Mouse (Mus musculus): ENCODE measurements around the gene Acsm3.
"Not testable (repeated sequence)": the region's sequence is repeated elsewhere in the genome, so short reads cannot be mapped to it uniquely, and the experiment has no call there.

Gene Acsm3

DNA sequence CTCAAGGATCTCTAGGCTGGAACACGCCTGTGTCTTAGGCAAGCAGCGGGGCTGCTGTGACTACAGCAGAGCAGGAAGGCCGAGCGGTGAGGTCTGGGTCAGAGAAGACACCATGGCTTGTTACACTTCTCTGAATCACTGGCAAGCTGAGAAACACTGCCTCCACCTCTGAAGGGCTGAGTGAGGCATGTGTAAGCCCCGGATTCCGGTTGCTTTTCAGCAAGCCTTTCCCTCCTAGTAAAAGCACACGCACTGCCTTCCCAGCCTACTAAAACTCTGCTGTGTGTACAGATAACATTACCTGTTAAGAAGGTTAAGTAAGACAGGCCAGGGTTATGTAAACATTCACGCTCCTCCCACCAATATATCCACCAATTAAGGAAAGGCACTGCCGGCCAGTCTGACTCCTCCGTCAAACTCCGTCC, at the start of gene Acsm3:
TSS of gene Acsm3 (plus strand) at position 397 of the 425 bp plus-strand sequence.
- no peak for DNase-seq

DNA sequence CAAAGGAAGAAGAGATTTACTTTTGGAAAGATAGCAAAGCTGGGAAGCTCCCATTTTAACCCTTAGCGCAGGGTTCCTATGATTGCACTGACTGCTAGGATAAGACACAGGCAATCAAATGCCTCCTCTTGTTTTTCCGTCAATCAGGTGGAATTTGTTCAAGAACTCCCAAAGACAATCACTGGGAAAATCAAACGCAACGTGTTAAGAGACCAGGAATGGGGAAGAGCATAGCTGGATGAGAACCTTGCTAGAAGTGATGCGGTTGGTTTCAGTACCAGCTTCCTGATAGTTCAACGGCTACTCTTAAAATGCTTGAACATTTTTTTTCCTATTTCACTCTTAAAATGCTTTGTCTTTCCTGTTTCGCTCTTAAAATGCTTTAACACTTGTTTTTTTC, 46.6 kb upstream of the Acsm3 start:
- DNase-seq: no peak

DNA sequence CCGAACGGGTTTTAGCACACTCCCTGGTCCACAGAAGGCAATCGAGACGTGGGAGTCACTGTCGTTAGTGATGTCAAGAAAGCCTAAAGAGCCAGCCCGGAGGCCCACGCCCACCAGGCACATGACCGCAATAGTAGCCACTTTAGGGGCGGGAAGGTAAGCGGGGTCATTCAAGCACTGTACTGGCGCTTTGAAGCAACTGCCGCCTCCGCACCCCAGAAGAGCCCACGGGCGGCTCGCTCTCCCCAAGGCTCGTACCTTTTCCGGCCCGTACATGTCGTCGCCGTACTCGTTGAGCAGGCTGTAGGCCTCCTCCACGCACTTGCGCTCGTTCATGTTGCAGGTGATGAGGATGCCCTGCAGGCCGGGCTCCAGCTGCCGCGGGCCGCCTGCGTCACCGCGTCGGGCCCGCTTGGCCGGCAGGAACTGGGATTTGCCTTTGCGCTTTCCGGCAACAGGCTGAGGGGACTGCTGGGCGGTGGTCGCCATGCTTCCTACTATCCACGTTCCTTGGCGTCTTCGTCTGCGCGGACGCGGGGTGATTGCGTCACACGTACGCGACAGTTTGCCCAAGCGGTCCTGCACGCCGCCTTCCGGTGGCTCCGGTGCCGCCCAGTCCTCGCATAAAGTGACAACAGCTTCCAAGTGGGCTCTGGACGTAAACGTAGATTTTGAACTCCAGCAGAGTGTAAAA, 40.3 kb upstream of the Acsm3 start, which contains the start of gene Thumpd1:
TSS of gene Thumpd1 (minus strand) at position 546 of the 694 bp plus-strand sequence.
- DNase-seq: peak; percentile 89 to 91

DNA sequence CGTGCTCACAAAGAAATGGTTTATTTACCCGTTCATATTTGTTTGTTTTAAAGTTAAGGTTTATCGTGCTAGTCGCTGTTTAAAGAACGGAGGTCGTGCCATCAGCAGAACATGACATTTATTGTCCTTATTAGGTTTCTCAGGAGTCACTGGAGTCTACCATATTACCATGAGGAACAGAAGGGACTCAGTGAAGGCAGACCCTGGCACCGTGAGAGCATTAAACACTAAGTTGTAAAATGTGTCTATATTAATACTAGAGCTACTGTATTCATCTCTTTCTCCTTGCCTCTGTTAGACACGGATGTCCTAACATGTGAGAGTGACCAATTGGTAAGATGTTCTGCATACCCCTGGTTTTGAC, 39.8 kb upstream of the Acsm3 start:
- no peak for DNase-seq

DNA sequence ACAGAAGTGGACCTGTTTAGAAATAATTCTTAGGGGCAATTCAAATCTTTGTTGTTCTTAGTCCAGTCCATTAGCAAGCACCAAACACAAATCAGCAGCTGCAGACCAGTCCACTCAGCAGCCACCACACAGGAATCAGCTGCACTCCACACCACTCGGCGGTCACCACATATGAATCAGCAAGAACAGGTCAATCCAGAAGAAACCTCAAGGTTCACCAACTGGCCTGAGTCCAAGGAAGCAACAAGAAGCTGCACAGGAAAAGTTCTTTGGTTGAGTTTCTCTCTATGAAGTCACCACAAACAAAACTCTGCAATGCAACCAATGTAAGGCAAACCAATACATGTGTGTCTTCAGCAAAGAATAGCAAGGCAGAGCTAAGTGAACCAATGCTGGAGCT, 33.1 kb upstream of the Acsm3 start:
- DNase-seq: no peak

DNA sequence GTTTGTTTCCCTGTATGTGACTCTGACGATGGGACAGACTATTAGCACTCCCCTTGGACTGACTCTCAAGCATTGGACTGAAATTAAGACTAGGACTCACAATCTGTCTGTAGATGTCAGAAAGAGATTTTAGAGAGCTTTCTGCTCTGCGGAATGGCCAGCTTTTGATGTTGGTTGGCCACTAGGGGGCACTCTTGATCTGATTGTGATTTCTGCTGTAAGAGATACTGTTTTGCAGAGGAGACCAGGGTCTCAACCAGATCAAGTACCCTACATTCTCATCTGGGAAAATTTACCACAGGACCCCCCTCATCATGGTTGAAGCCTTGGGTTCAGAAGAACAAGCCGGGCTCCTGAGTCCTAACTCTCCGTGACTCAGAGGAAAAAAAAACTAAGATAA, 29.5 kb upstream of the Acsm3 start:
- DNase-seq: peak in 1 of 2 experiments; percentile 7

DNA sequence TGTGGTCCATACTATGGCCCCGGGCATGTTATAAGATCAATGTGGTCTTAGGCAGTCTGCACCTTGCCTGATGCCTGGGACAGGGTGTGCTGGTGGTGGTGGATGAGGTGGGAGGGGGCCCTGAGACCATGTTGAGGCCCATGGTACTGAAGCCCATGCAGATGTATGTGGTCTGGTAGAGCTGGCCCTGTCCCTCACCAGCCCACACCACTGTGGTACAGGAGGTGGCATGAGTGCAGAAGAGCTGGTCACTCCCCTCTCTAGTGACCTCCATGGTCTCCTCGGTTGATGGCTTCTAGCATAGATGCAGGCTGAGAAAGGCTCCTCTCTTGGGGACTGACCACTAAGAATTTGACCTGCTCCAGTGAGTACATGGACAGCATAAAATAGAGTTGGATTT, 21.8 kb upstream of the Acsm3 start:
- no peak for DNase-seq

DNA sequence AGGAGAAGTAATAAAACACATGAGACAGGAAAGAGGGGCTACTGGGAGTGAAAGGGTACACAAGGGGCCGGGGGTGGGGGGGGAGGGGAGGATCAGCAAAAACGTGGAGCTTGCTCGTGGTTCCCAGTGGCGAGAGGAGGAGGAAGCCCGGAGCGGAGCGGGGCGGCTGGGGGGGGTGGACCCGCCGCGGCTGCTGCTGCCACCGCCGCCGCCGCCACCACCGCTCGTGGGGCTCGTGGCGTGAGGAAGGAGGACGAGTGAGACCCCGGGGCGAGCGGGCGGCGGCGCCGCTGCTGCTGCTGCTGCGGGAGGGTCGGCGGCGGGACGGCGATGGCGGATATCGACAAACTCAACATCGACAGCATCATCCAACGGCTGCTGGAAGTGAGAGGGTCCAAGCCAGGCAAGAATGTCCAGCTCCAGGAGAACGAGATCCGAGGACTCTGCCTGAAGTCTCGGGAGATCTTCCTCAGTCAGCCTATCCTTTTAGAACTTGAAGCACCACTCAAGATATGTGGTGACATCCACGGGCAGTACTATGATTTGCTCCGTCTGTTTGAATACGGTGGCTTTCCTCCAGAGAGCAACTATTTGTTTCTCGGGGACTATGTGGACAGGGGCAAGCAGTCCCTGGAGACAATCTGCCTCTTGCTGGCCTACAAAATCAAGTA, 20.8 kb upstream of the Acsm3 start:
- not testable (repeated sequence) for DNase-seq

DNA sequence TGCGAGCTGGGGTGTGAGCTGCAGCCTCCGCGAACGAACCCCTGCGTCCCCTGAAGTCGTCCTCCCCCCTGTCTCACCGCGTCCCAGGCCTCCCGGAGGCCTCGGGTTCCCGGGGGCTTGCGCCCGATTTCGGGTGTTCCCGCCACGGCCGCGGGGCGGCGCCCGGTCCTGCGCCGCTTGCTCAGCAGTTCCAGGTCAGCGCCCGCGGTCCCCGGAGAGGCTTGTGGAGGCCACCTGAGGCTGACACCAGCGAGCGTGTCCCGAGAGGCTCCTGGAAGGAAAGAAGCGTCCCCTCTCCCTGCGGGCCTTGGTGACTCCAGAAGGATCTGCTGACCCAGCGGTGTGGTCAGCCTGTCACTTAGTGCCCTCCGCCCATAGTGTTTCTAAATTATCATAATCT, 16.4 kb upstream of the Acsm3 start:
- no peak for DNase-seq

DNA sequence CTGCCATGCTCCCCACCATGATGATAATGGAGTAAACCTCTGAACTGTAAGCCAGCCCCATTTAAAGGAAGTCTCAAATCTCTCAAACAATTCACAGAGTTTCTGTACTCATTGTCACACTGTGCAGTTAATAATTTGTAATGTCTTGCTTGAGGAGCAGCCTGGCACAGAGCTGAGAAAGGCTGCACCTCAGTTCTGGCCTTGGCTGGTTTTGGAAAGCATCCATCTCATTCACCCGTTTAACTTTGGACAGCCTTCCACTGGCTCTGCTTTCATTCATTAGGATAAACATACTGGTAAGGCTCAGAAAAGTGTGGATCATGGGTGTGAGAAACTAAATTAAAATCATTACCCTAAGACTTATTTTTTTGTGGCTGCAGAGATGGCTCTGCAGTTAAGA, 14.9 kb upstream of the Acsm3 start:
- DNase-seq: no peak

DNA sequence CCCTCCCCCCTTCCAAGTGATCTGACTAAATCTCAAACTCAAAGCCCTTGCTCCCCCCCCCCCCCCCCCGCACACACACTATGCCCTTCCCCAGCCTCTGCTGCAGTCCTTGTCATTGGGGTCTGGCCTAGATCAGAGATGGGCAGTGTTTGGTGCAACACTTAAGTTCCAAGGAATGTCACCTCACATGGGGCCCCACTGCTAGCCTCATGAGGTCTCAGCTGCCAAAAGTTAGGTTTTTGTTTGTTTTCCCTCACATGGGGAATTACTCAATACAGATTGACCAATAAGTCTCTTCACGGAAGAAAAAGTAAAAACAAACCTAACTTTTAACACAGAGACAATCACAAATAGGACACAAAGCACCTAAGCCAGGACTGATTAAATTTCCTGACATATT, 12.0 kb upstream of the Acsm3 start:
- DNase-seq: no peak

DNA sequence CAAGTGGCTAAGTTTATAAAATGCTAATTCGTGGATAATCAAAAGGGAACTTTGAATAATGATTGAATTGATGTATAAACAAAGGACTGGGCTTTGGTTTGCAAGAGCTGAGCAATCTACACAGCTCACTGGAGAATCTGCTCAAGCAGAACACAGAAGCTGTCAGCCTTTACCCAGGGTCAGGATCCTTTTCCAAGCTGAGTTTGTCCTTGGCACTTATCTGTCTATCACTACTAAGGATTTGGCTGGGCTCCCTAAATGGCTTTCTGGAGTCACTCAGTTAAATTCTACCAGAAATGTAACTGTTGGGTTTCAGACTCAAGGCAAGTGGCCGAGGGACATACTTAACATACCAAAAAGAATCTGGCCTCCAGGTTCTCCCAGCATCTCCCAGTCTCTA, 10.8 kb upstream of the Acsm3 start:
- no peak for DNase-seq

DNA sequence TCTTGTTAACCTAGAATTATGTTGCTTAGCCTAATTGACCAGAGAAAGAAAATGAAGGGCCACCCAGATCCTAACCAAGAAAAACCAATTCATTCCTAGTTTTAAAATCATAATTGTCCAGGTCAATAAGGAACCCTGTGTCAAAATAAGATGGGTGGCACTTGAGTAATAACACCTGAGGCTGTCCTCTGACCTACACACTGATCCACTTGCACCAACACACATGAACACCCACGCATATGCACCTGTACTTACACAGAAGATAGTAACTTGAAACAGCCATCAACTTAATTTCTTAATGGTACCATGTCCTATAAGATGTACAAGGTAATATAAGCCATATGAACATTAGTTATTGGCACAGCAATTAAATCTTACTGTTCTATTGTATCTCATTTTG, 7.0 kb upstream of the Acsm3 start:
- DNase-seq: no peak

DNA sequence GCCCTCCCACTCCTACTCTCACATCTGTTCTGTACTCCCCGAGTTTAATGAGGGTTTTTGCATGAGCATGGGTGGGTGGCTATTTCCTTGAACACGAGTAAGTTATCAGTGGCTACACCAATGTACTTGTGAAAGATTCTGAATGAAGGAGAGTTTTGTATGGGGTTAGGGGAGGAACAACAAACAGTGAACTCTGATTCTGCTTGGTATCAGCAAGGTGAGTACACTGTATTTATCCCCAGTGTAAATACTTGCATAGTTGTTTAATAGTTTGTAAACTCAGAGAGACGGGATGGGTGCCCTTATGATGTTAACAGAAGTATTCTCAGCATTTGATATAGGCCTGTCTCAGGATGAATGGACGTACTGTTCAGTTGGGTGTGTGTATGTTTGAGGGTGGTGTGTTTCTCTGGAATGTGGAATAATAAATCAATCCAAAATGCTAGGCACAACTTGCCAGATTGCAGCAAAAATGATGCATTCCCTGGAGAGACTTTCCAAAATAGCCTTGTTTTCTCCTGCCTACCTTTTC, 1.5 kb downstream of the Acsm3 start:
- DNase-seq: no peak

DNA sequence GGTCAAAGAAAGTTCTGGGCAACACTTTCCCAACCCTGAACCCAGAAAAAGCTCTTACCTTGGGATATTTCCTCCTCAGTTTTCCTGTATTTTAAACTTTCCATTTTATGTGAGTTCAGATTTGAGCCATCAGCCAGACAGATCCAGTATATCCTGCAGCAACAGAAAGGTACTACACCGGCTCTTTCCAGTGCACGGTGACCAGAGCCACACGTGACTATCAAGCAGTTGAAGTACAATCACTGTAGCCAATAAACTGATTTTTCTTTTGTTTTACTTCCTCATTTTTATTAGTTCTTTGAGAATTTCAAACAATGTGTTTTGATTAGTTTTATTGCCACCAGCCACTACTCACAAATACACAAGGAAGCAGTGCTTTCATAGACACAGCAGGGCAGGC, 3.7 kb downstream of the Acsm3 start:
- no peak for DNase-seq

DNA sequence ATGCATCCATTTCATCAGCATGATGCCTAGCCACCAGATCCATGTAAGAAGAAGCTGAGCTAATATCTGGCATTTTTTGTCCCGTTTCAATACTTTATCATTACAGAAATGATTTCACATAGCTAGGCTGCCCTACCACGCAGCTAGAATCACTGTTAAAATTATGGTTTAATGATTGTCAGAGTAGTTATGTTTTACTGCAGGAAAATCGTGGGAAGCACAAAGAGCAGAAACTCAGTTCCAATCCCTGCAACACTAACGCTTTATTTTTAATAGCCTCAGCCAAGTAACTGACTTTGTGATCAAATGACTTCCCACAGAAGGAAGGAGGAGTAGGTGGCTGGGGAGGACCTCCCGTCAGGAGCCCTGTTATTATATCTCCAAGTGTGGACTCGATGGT, 6.3 kb downstream of the Acsm3 start:
- no peak for DNase-seq

DNA sequence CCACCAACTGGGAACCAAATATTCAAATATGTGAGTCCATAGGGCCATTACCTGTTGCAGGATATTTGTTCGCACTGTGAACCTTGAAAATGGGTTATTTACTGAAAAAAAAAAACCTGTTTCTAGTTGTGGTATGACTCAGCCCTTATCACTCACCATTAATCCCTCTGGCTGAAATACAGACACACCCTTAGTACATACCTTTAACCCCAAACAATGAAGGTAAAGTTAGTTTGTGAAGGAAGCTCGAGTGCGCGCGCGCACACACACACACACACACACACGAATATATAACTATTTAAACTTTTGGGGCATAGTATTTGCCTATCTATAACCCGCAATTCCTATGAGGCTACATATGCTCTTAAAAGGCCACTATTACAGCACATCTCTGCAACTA, 9.2 kb downstream of the Acsm3 start:
- DNase-seq: no peak

DNA sequence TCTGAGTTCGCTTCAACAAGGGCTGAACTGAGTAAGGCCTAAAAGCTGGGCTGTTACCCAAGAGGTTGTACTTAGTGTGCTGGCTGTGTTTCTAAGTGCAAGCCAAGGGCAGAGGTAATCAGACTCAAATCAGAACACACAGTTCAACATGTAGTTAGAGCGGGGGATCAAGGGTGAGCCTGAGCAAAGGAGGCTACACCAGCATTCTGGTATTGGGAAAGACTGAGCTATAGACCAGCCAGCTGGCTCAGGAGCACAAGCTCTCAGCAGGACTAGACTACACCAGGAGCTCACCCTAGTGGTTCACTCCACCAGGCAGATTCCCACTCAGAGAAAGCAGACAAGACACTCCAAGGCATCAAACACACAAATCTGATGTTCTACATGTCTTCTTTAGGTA, 22.7 kb downstream of the Acsm3 start:
- peak; percentile 21 to 29 for DNase-seq

DNA sequence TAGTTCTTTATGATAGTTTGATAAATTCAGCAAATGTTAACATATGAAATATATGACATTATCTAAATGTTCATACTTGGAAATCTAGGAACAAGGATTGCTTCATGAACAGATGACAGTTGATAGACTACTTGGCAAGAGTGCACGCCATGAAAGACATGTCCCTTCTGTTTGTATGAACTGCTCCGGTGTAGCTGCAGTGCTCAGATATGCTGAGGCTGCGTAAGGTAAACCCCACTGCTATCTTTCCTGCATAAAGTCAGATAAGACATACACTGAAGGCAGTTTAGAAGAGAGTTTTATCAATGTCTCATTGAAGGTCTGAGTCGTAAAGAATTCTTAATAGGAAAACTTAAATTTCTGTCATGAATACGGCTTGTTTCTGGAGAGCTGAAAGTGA, 24.2 kb downstream of the Acsm3 start:
- no peak for DNase-seq

DNA sequence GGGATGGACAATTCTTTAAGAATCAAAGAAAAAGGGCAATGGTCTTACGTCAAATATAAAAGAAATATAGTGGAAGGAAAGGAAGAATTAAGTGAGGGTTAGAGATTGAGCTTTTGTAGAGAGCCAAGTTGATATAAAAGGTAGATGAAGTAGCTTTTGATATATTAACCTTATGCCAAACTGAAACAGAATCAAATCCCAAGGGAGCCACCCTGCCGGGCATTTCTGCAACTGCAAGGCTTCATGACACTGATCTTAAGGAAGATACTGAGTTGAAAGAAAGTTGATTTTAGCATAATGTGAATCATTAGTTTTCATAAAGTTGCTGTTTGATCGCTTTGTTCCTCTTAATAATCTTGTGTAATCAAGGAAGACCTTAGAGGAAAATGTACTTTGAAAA, 28.3 kb downstream of the Acsm3 start:
- DNase-seq: no peak

DNA sequence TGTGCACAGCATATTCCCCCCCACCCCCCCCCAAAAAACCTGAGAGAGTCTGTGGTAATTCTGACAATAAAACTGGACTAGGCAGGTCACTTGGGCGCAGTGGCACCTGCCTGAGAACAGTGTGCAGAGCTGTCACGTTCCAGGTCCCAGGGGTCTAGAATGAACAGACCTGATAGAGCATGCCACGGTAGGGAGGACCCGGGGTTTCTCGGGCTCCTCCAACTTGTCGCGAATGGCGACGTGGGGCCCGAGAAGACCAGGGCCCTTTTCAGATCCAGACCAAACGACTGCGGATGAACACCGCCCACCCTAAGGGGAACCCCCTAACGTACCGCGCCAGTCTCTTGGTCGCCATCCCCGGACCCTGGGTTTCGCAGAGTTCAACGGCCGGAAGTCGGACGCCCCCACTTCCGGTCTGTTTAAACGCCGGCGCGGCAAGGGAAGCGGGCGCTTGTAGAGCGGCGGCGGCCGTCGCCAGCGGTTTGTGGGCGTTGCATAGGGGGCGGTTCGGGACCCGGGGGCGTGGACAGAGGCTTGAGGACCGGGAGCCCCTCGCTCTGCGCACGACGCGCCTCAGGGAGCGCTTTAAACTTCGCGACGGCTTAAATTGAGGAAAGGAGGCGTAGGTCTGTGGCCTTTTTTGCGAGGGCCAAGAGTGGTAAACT, 33.0 kb downstream of the Acsm3 start, which contains the start of the genes Rexo5 and Eri2:
TSS of gene Rexo5 (plus strand) at position 421 of the 665 bp plus-strand sequence.
TSS of gene Eri2 (minus strand) at position 473 of the 665 bp plus-strand sequence.
- peak; percentile 87 to 90 for DNase-seq

DNA sequence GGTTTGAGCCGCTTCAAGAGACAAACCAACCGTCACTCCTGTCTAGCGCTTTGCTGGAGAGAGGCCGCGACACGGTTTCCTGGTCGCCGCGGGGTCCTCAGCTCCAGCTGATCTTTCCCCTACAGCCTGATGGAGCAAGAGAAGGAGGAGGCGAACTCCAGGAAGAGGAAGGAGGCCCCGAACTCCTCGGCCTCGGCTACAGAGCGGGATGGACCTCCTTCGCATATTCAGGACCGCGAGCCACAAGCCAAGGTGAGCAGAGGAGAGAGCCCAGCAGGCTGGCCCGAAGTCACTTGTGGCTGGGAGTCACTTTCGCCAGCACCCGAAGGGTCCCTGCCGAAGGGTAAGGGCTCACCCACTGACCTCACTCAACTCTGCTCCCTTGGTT, 33.5 kb downstream of the Acsm3 start:
- no peak for DNase-seq

DNA sequence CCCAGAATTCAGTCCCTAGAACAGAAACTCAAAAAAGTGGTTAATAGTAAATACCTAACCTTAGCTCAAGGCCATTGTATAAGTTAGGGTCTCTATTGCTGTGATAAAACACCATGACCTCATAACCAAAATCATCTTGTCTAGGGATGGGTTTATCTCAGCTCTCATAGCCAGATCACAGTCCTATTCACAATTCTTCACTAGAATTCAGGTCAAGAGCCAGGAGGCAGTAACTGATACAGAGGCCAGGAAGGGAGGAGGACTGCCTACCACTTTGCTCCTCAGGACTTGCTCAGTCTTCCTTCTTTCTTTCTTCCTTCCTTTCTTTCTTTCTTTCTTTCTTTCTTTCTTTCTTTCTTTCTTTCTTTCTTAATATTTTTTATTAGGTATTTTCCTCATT, 34.6 kb downstream of the Acsm3 start:
- DNase-seq: no peak

DNA sequence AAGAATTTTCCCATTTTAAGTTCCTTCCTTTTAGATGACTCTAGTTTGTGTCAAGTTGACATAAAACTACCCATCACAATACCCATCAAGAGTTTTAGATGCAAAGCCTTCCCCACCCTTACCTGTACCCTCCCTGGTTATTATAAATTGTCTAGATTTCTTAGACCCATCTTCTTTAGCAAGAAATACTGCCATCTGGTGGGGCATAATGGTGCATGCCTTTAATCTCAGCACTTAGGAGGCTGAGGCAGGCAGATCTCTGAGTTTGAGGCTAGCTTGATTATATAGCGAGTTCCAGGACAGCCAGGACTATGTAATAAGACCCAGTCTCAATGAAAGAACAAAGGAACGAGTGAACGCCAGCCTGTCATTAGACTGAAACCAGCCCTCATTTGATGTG, 39.8 kb downstream of the Acsm3 start:
- no peak for DNase-seq
